Mouse (Mus musculus) adrenal gland, adult 2 months (tissue): ENCODE results near the gene Zc2hc1c. TPM values are rescaled to one million over a fixed set of nuclear protein-coding genes. Genes with fewer than 3 reads are reported as not detected.
A peak's percentile ranks its signal among the peaks of the same experiment; 100 is the strongest.
"Not testable (repeated sequence)": the region's sequence is repeated elsewhere in the genome, so short reads cannot be mapped to it uniquely, and the experiment has no call there.

Experiments
- DNase-seq: peaks from one replicate; pipeline ENCODE4 v3.0.0; 2021
- long read RNA-seq: library from polyadenylated mRNA; stranded (forward); transcript quantifications from one replicate; pipeline ENCODE4 v2.0.0, GENCODE M21; 2021
- polyA plus RNA-seq: library from polyadenylated mRNA; depleted of rRNA; stranded (reverse); fragments of >200 nt; gene quantifications from 2 replicates; pipeline ENCODE4 v1.2.3, GENCODE M21; 2012; rRNA removed
- total RNA-seq, 2 experiments: library from RNA; stranded (reverse); gene quantifications; 2 replicates each; pipeline ENCODE4 v1.2.3; 2021

The Zc2hc1c gene
- total RNA-seq (1 to 10 TPM; 1.2 to 2.5 TPM), polyA plus RNA-seq (0.29 and 0.57 TPM in 2 replicates)
- long read RNA-seq, full-length matches to known transcripts: 6 of 7 reads
- long read RNA-seq, partial matches to known transcripts: 1 of 7 reads
- long read RNA-seq, other reads (novel, unspliced or antisense): 0 of 7 reads

DNA sequence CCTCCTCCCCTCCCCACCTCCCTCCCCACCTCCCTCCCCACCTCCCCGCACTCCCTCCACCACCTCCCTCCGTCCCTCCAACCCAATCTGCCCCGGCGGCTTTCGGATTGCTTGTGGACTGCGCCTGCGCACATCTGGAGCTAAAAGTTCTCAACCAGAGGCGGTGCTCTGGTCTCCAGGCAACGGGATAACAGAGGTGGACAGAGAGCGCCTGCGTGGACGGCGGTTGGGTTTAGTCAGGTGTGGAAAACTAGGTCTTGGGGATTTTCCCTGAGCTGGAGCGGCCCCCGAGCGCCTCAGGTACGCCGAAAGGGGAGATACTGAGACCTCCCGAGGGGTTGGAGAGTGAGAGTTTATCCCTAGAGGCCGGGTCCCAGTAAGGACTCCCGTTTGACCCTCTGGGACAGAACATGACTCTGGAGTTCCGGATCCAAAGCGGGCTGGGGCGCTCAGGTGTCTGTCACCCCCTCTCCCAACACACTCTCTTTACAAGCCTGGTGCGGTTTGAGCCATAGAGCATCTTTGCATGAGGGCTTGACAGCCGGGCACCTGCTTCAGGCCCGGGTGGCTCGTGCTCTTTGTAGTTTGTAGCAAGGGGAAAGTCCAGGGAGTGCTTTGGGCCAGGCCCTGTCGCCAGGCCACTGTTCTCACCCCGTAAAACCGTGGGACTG, at the start of gene Zc2hc1c:
Gene Zc2hc1c, plus strand, starts transcription at position 106 of the 671 bp plus-strand sequence.
- peak; percentile 93 for DNase-seq

- no peak for DNase-seq
Measured at GRCm38 (mm10) chr12:85252083-85252482, 36.3 kb upstream of the Zc2hc1c start.

- DNase-seq: no peak
Measured at GRCm38 (mm10) chr12:85256074-85256751, 32.2 kb upstream of the Zc2hc1c start.

GRCm38 (mm10) chr12:85257008-85257639, 31.3 kb upstream of the Zc2hc1c start:
- DNase-seq: no peak

DNA sequence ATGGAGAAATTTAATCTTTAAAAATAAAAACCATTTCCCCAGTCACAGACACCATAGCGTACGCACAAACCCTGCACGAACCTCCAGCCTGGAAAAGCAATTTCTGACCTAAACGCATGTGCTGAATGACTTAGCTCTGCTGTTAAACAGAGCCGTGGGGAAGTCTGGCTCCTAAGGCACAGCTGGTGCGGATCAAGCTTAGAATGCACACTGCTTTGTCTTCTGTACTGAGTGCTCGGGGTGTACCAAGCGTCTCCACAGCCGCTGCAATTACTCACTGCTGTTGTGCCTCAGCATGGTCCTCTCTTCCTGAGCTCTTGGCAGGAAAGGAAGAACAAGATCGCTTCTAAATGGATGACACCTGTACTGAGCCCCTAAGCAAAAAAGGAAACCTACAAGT, 25.9 kb upstream of the Zc2hc1c start:
- DNase-seq: no peak

DNA sequence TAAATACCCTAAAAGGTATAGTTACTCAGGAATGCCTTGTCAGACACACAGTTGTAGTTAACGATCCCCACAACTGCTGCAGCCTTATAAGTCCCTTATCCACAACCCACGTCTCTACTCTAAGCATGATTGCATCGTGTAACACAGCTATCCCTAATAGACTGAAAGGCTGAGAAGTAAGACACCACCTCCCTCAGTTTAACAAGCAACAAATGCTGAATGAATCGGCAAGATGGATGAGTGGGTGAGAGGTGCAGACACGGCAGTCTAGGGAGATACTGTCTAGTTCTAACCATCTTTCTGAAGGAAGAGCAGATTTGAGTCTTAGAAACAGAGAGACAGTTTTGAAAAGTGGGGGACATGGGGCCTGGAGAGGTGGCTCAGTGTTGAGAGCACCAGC, 25.2 kb upstream of the Zc2hc1c start:
- no peak for DNase-seq

- DNase-seq: no peak
Measured at GRCm38 (mm10) chr12:85264531-85264930, 23.9 kb upstream of the Zc2hc1c start.

DNA sequence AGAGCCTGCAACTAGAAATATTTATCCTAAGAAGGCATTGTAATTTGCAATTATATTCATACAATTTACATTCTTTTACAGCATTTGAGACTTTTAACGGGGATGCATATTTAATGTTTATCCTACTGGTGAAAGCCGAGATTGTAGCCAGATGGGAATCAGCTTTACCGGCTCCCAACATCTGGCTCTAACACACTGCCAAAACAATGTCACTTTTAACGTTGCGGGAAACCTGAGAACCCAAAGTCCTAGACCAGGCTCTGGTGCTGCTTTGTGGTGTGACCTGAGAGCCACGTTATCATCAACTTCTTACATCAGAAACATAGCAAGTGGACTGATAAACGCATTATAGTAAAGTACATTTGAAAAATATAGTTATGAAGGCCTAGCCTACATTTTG, 23.5 kb upstream of the Zc2hc1c start:
- no peak for DNase-seq

DNA sequence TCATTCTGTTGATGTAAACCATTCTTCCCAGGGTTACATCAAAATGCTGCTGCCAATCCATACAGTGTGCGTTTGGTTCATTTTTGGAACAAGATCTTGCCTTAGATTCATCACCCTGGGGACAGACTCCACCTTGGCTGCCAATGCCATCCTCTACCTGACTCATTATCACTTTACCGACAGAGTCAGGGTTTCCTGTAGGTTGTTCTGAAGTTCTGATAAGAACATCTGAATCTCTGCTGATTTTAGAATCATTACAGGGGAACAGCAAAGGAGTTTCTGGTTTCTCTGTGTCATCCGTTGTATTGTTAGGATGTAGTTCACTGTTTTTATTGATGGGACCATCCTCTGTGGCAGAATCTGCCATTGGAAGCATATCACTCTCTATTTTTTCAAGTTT, 22.1 kb upstream of the Zc2hc1c start:
- no peak for DNase-seq

GRCm38 (mm10) chr12:85269821-85270220, 18.6 kb upstream of the Zc2hc1c start:
- DNase-seq: no peak

DNA sequence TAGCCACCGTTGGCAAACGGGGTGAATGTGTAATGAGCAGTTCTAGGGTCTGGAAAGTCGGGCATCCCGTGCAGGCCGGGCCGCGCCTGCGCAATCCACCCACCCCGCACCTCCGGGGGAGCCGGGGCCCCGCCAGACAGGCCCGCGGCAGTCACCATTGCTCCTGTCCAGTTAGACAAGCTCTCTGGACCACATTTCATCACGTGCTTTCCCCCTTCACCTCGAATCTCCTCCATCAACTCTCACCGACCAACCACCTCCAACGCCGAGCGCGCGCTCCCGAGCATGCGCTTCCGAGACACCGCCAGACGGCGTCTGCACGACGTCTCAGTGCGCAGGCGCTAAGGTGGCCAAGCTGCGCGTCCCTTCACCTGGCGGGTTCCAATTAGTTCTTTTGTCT, 18.1 kb upstream of the Zc2hc1c start, which contains the start of gene Mlh3:
Gene Mlh3, minus strand, starts transcription at position 281 of the 400 bp plus-strand sequence.
- DNase-seq: peak; percentile 88

DNA sequence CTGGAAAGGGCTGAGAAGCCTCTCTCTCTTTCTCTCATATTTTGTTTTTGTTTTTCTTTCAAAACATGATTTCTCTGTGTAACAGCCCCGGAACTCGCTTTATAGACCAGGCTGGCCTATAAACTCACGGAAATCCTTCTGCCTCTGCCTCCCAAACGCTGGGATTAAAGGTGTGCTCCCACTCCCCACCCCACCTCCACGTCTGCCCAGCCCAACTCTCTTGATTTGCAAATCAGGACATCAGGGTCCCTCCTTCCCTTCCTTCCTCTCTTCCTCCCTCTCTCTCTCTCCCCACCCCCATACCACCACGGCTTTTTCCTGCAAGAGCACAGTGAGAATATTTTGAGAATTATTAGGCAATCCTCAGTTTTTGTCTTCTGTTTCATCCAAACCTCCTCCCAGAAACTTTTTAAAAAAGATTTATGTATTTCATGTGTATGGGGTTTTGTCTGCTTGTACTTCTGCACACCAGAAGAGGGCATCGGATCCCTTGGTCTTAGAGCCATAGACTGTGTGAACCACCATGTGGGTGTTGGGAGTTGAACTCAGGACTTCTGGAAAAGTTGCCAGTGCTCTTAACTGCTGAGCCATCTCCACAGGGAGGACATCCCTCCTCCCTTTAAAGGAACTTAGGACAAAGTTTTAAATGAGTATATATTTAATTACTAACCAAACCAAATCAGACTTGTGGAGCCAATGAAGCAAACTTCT, 17.1 kb upstream of the Zc2hc1c start:
- DNase-seq: no peak

DNA sequence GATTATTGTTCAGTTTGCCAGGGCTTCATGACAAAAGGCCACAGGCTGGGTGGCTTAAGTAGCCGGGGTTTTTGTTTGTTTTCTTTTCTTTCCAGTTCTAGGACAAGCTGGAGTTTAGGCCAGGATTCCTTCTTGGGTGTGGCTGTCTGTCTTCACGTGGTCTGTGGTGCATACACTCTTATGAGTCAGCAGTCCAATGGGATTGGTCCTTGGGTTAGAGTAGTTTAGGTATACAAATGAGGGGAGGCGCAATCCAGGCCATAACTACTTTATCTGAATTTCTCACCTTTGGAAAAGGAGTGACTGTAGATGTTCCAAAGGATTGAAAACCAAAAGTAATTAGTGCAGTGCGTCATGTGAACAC, 16.6 kb upstream of the Zc2hc1c start:
- DNase-seq: no peak

- DNase-seq: no peak
Measured at GRCm38 (mm10) chr12:85273508-85273907, 14.9 kb upstream of the Zc2hc1c start.

DNA sequence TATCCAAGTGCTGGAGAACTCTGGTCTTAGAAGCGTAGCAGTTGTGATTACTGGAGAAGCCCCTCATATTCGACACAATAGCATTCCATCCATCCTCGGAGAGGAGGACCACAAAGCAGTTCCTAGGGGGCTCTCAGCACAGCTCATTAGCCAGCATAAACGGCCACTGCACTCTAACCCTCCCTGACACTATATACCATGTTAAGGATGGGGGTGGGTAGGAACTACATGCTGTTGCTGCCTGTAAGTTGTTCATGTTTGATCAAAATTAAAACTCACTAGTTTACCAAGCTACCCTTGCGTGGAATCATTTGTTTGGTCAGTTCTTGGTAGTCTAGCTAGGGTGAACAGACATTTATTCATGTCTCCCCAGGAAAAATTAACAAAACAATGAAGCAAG, 12.1 kb upstream of the Zc2hc1c start:
- no peak for DNase-seq

- no peak for DNase-seq
Measured at GRCm38 (mm10) chr12:85278919-85279318, 9.5 kb upstream of the Zc2hc1c start.

- peak; percentile 38 for DNase-seq
Measured at GRCm38 (mm10) chr12:85279396-85280080, 8.9 kb upstream of the Zc2hc1c start.

- DNase-seq: peak; percentile 99
Measured at GRCm38 (mm10) chr12:85280105-85280844, 8.1 kb upstream of the Zc2hc1c start.

DNA sequence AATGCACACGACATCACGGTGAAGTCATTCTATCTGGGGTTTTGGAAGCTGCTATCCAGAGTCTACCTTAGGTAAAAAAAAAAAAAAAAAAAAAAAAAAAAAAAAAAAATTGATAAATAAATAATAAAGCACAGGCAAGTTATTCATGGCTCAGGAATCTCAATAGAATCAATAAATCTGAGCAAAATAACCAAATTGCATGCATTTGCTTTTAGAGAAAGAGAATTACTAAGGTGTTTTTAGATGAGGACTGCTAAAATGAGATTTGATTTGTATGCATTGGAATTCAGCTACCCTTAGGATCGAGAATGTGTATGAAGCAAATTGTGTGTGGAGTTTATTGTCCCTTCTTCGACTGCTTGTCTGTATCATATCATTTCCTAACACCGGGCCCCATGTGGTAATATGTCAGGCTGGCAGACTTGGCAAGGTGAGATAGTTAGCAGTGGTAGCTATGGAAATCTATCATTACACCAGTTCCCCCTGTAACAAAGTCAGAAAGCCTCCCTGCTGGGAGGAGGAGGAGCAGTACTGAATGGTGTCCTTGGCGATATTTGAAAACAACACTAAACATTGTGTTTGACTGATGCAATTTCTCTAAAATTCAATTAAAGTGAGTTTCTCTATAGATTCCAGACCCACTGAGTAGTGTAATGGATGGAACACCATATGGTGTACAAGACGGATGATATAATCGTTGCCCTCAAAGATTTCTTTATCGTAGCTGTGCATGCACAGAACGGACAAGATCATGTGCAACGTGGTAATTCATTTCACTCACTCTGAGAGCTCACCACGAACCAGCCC, 7.3 kb upstream of the Zc2hc1c start:
- DNase-seq: no peak

DNA sequence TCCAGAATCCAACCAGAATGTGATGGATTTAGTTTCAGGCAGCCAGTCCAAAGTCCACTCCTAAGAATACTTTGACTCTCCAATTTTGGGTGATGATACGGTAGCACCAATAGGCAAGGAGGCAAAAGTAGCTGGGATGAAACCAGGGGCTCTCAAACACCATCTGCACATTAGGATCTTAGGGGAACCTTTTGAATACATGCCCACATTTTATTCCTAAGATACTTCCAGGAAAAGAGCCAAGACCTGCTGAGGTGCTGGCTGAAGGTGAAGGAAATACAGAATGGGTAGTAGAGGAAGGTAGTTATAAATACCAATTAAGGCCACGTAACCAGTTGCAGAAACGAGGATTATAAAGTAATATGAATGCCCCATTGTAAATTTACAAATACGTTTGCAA, 6.6 kb upstream of the Zc2hc1c start:
- not testable (repeated sequence) for DNase-seq
